Comparison of ENCODE assay signal across 21 mouse cellular contexts in the genomic region with DNA sequence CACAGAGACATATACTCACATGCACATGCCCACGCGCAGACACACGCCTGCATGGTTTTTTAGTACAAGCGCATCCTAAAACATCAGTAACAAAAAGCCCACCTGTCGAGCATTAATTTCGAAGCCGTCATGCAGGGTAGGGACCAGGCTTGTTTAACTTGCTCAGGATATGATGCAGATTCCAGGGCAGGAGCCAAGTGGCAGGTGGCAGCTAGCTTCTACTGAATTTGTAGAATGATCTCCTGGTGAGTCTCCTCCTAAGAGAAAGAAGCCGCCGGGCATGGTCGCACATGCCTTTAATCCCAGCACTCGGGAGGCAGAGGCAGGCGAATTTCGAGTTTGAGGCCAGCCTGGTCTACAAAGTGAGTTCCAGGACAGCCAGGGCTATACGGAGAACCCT. TPM values are rescaled to one million over a fixed set of nuclear protein-coding genes. Genes with fewer than 3 reads are reported as not detected.
"Had no signal": no experiment of that assay in that cellular context is flagged by ENCODE, and none has a peak within 500 bp of the region (broad histone marks: within the 10 kb centered on the region; RNA-seq: fewer than 3 reads in every experiment).

No protein-coding gene starts in this region.

- ATAC-seq: hindbrain, embryonic 16.5 days; inflammation-experienced regulatory T-cells, adult 6 months; intestine, embryonic 15.5 days; liver, postnatal 0 days had no signal

- DNase-seq: gastrocnemius, postnatal 14 days; gastrocnemius, postnatal 36 days; heart, adult 18-20 months; heart, postnatal 10 days; heart, postnatal 4 days; kidney, postnatal 4 days; liver; liver, embryonic 13.5 days had no signal

RNA-seq across cellular contexts. Expression of gene Tmem217, which starts 46.9 kb away (rescaled TPM):
- total RNA-seq: gastrocnemius, postnatal 14 days; gastrocnemius, postnatal 36 days; granulocyte monocyte progenitor cell, adult 5-6 weeks; heart, adult 18-20 months; heart, adult 8-10 months; heart, postnatal 10 days; heart, postnatal 25 days; heart, postnatal 4 days; layer of hippocampus, adult 2 months; layer of hippocampus, postnatal 10 days; left cerebral cortex, adult 2 months; left cerebral cortex, postnatal 36 days had no signal

RNA-seq across cellular contexts. Expression of gene Gm17657, which starts 49.6 kb away (rescaled TPM):
- total RNA-seq: gastrocnemius, postnatal 14 days; gastrocnemius, postnatal 36 days; granulocyte monocyte progenitor cell, adult 5-6 weeks; heart, adult 18-20 months; heart, adult 8-10 months; heart, postnatal 10 days; heart, postnatal 25 days; heart, postnatal 4 days; layer of hippocampus, adult 2 months; layer of hippocampus, postnatal 10 days; layer of hippocampus, postnatal 25 days; left cerebral cortex, adult 2 months; left cerebral cortex, postnatal 14 days; left cerebral cortex, postnatal 36 days had no signal
